Mouse (Mus musculus): ENCODE data around the gene Ccdc33. TPM values are rescaled to one million over a fixed set of nuclear protein-coding genes. Genes with fewer than 3 reads are reported as not detected.

Gene Ccdc33
- total and polyA plus RNA-seq, 2 experiments from 2014 or later, result 0.52 to 0.75 TPM

- no peaks in the 10 kb centered on the region for H3K9me3 ChIP-seq (ENCODE audit: low read length)
- H3K9ac ChIP-seq (replicated peaks; ENCODE audit: low read length), result no peak overlapping the region
- no peak overlapping the region for H3K27ac ChIP-seq
- no peak overlapping the region for H3K4me2 ChIP-seq (ENCODE audit: low read depth, low read length)
- no peaks in the 10 kb centered on the region; the same call in 1 of the 2 replicates for H3K27me3 ChIP-seq (ENCODE audit: insufficient read depth, low read length)
- no peak for TF ChIP-seq CTCF (IDR thresholded peaks at IDR 0.05; ENCODE audit: low read depth)
- ATAC-seq, result no peak
- 53% methylated on average over 3 of the region's 3 CpGs for WGBS
- peaks cover 6% of the 10 kb centered on the region; the same call in 1 of the 2 replicates for H3K4me1 ChIP-seq (ENCODE audit: insufficient read depth, low read length)
- no peaks in the 10 kb centered on the region for H3K36me3 ChIP-seq (ENCODE audit: insufficient read depth, low read length)
- DNase-seq (ENCODE audit: low spot score), result no peak
- no peak overlapping the region for H3K4me3 ChIP-seq (ENCODE audit: low read length)
Measured at GRCm38 (mm10) chr9:58125085-58125484, 6.5 kb upstream of the Ccdc33 start.

GRCm38 (mm10) chr9:58116024-58116651 is 2.5 kb downstream of the Ccdc33 start:
- no peak for DNase-seq (ENCODE audit: low spot score)
- no peaks in the 10 kb centered on the region for H3K27me3 ChIP-seq (ENCODE audit: insufficient read depth, low read length)
- no peak overlapping the region for H3K9ac ChIP-seq (replicated peaks; ENCODE audit: low read length)
- no peak overlapping the region for H3K4me2 ChIP-seq (ENCODE audit: low read depth, low read length)
- H3K9me3 ChIP-seq (ENCODE audit: low read length), result no peaks in the 10 kb centered on the region
- 48% methylated on average over 7 of the region's 7 CpGs for WGBS
- no peak for ATAC-seq
- no peaks in the 10 kb centered on the region for H3K36me3 ChIP-seq (ENCODE audit: insufficient read depth, low read length)
- H3K27ac ChIP-seq, result no peak overlapping the region
- peaks cover 26% of the 10 kb centered on the region; the same call in 1 of the 2 replicates for H3K4me1 ChIP-seq (ENCODE audit: insufficient read depth, low read length)
- no peak for TF ChIP-seq CTCF (IDR thresholded peaks at IDR 0.05; ENCODE audit: low read depth)
- H3K4me3 ChIP-seq (ENCODE audit: low read length), result no peak overlapping the region

GRCm38 (mm10) chr9:58115297-58115925 is 3.2 kb downstream of the Ccdc33 start:
- no peaks in the 10 kb centered on the region for H3K36me3 ChIP-seq (ENCODE audit: insufficient read depth, low read length)
- no peak overlapping the region for H3K4me3 ChIP-seq (ENCODE audit: low read length)
- no peak for TF ChIP-seq CTCF (IDR thresholded peaks at IDR 0.05; ENCODE audit: low read depth)
- peaks cover 26% of the 10 kb centered on the region; the same call in 1 of the 2 replicates for H3K4me1 ChIP-seq (ENCODE audit: insufficient read depth, low read length)
- H3K9me3 ChIP-seq (ENCODE audit: low read length), result no peaks in the 10 kb centered on the region
- H3K27me3 ChIP-seq (ENCODE audit: insufficient read depth, low read length), result no peaks in the 10 kb centered on the region
- whole genome bisulfite sequencing, result 34% methylated on average over 7 of the region's 7 CpGs
- no peak overlapping the region for H3K4me2 ChIP-seq (ENCODE audit: low read depth, low read length)
- H3K27ac ChIP-seq, result 0 out of 2 replicates have a peak overlapping the region, but pooled peaks have one; percentile 20
- ATAC-seq (no peak), DNase-seq (ENCODE audit: low spot score) (no peak)
- no peak overlapping the region for H3K9ac ChIP-seq (replicated peaks; ENCODE audit: low read length)

- no peak for ATAC-seq
- Histone ChIP-seq H3K4me1 (ENCODE audit: insufficient read depth, low read length) (peaks cover 26% of the 10 kb centered on the region; the same call in 1 of the 2 replicates), H3K9ac (replicated peaks; ENCODE audit: low read length) (no peak overlapping the region), H3K27me3 (ENCODE audit: insufficient read depth, low read length) (no peaks in the 10 kb centered on the region), H3K4me3 (ENCODE audit: low read length) (no peak overlapping the region), H3K4me2 (ENCODE audit: low read depth, low read length) (peak overlapping the region; percentile 34; the same call in 1 of the 2 replicates), H3K9me3 (ENCODE audit: low read length) (no peaks in the 10 kb centered on the region), H3K36me3 (ENCODE audit: insufficient read depth, low read length) (no peaks in the 10 kb centered on the region), H3K27ac (peak overlapping the region; percentile 74)
- no peak for TF ChIP-seq CTCF (IDR thresholded peaks at IDR 0.05; ENCODE audit: low read depth)
- no peak for DNase-seq (ENCODE audit: low spot score)
- WGBS, result 12% methylated on average over 9 of the region's 9 CpGs
Measured at GRCm38 (mm10) chr9:58114019-58114418, 4.6 kb downstream of the Ccdc33 start.

DNA sequence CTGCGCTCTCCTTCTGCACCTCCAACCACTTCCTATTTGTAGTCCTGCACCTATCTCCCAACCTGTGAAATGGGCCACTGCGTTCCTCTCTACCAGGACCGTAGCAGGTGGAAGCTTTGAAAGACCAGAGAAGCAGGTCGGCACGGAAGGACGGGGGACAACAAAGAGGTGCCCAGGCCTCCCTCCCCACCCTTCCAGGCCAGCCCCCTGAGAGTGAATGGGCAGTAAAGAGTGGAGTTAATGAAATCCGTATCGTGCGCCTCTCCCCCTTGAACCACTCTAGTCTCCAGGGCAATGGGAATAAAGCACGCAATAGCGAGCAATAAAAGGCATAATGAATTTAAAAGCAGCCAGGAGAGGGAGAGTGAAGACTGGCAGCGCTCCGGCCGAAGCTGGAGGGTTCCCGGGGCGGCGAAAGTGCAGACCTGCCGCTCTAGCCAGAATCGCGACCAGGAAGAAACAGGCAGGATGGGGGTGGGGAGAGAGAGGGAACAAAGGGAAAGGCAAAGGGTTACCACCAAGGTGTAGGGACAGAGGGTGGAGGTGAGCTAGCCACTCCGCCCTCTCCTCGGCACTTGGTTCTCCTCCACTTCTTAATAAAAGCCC is 5.2 kb downstream of the Ccdc33 start:
- no peak for TF ChIP-seq CTCF (IDR thresholded peaks at IDR 0.05; ENCODE audit: low read depth)
- DNase-seq (ENCODE audit: low spot score) (peak; percentile 38), ATAC-seq (peak; percentile 4; the same call in 1 of the 2 replicates)
- Histone ChIP-seq H3K27ac (peak overlapping the region; percentile 74), H3K36me3 (ENCODE audit: insufficient read depth, low read length) (no peaks in the 10 kb centered on the region), H3K9me3 (ENCODE audit: low read length) (no peaks in the 10 kb centered on the region), H3K27me3 (ENCODE audit: insufficient read depth, low read length) (no peaks in the 10 kb centered on the region), H3K9ac (replicated peaks; ENCODE audit: low read length) (peak overlapping the region; percentile 5; the same call in 1 of the 2 replicates), H3K4me1 (ENCODE audit: insufficient read depth, low read length) (peaks cover 26% of the 10 kb centered on the region; the same call in 1 of the 2 replicates), H3K4me2 (ENCODE audit: low read depth, low read length) (peak overlapping the region; percentile 34), H3K4me3 (ENCODE audit: low read length) (no peak overlapping the region; the same call in 1 of the 2 replicates)
- 7% methylated on average over 22 of the region's 22 CpGs for WGBS

DNA sequence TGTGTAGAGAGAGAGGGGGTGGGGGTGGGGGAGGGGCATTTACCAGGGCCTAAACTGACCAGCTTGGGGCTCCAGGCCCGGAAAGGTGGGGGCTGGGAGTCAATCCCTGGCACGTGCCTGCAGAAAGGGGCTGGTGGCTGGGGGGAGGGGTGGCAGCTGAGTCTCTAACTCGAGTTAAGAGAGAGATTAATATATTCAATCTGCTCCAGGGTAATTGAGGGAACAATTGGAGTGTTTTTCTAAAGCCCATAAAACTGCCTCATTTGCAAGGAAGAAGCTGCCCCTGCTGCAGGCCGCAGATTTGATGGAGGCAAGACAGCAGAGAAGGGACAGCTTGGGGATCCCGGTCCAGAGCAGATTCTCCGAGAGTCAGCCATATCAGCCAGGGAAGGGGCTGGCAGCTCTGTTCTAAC is 5.8 kb downstream of the Ccdc33 start:
- WGBS, result 5% methylated on average over 6 of the region's 6 CpGs
- Histone ChIP-seq H3K4me2 (ENCODE audit: low read depth, low read length) (peak overlapping the region; percentile 34; the same call in 1 of the 2 replicates), H3K4me1 (ENCODE audit: insufficient read depth, low read length) (peaks cover 26% of the 10 kb centered on the region; the same call in 1 of the 2 replicates), H3K27ac (peak overlapping the region; percentile 74), H3K36me3 (ENCODE audit: insufficient read depth, low read length) (no peaks in the 10 kb centered on the region), H3K9me3 (ENCODE audit: low read length) (no peaks in the 10 kb centered on the region), H3K27me3 (ENCODE audit: insufficient read depth, low read length) (no peaks in the 10 kb centered on the region), H3K4me3 (ENCODE audit: low read length) (no peak overlapping the region), H3K9ac (replicated peaks; ENCODE audit: low read length) (peak overlapping the region; percentile 5; the same call in 1 of the 2 replicates)
- DNase-seq (ENCODE audit: low spot score) (peak; percentile 81), ATAC-seq (peak; percentile 64)
- TF ChIP-seq CTCF (IDR thresholded peaks at IDR 0.05; ENCODE audit: low read depth), result no peak

Measured in hindbrain, postnatal 0 days (tissue).